Mouse (Mus musculus) hindbrain, embryonic 13.5 days (tissue): Measurements from ENCODE around the gene Olfr902. TPM values are rescaled to one million over a fixed set of nuclear protein-coding genes. Genes with fewer than 3 reads are reported as not detected.

Experiments
- polyA plus RNA-seq: library from polyadenylated mRNA; unstranded; fragments of >200 nt; fragmentation: Nextera tagmentation; extraction: Ambion mirVana; gene quantifications from 2 replicates; pipeline ENCODE4 v1.2.1, GENCODE M21; 2015

The Olfr902 gene
- polyA plus RNA-seq, 1 experiment from 2014 or later: not detected

Other genes with a start within 250 kb of the Olfr902 start
- gene Olfr893, start 239.3 kb upstream of the Olfr902 start, polyA plus RNA-seq: not detected in 2 replicates
- not detected in 2 replicates for gene Olfr894, start 229.6 kb upstream of the Olfr902 start, polyA plus RNA-seq
- gene Olfr143, start 194.9 kb upstream of the Olfr902 start, polyA plus RNA-seq: not detected in 2 replicates
- gene Olfr895, start 179.8 kb upstream of the Olfr902 start, polyA plus RNA-seq: not detected in 2 replicates
- gene Olfr896-ps1, start 156.5 kb upstream of the Olfr902 start, polyA plus RNA-seq: not detected in 2 replicates
- gene Olfr25, start 118.6 kb upstream of the Olfr902 start, polyA plus RNA-seq: not detected in 2 replicates
- not detected in 2 replicates for gene Olfr898, start 99.2 kb upstream of the Olfr902 start, polyA plus RNA-seq
- gene Olfr250, start 80.8 kb upstream of the Olfr902 start, polyA plus RNA-seq: not detected in 2 replicates
- not detected in 2 replicates for gene Olfr251, start 70.6 kb upstream of the Olfr902 start, polyA plus RNA-seq
- gene Olfr147, start 46.0 kb upstream of the Olfr902 start, polyA plus RNA-seq: not detected in 2 replicates
- gene Olfr901, start 18.2 kb upstream of the Olfr902 start, polyA plus RNA-seq: not detected in 2 replicates
- gene Olfr904, start 15.5 kb downstream of the Olfr902 start, polyA plus RNA-seq: not detected in 2 replicates
- gene Olfr905, start 23.5 kb downstream of the Olfr902 start, polyA plus RNA-seq: not detected in 2 replicates
- gene Olfr906, start 39.4 kb downstream of the Olfr902 start, polyA plus RNA-seq: not detected in 2 replicates
- gene Olfr907, start 48.1 kb downstream of the Olfr902 start, polyA plus RNA-seq: not detected in 2 replicates
- not detected in 2 replicates for gene Olfr911-ps1, start 73.9 kb downstream of the Olfr902 start, polyA plus RNA-seq
- not detected in 2 replicates for gene Olfr910, start 90.2 kb downstream of the Olfr902 start, polyA plus RNA-seq
- not detected in 2 replicates for gene Olfr912, start 132.5 kb downstream of the Olfr902 start, polyA plus RNA-seq
- not detected in 2 replicates for gene Olfr913, start 145.1 kb downstream of the Olfr902 start, polyA plus RNA-seq
- not detected in 2 replicates for gene Olfr914, start 157.4 kb downstream of the Olfr902 start, polyA plus RNA-seq
- gene Olfr916, start 212.2 kb downstream of the Olfr902 start, polyA plus RNA-seq: not detected in 2 replicates
- gene Olfr917, start 218.2 kb downstream of the Olfr902 start, polyA plus RNA-seq: not detected in 2 replicates
- gene Olfr918, start 226.9 kb downstream of the Olfr902 start, polyA plus RNA-seq: not detected in 2 replicates